Mouse (Mus musculus): ENCODE measurements at regions not wholly inside any gene's neighbourhood (a gene's known extent, or its start where the extent isn't known, plus 50 kb on each side); places are given as distances from the start of the nearest gene placed in this dataset.

DNA sequence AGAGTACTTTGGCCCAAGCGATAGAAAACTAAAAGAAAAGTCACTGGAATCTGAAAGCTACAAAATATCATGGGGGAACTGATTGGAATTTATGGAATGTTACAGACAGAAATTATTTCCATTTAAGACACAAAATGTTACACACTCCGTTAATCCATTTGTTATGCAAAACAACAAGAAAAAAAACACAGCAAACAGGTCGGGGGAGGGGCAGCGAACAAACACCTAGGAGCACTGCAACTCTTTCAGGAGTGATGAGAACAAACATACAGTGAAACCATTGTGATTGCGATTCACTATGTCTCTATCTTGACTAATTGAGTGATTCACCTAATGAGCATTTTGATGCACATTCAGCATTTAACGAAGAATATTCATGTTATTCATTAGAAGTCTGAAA, 60.7 kb upstream of the 4933415F23Rik start:
- DNase-seq, result no peak
- intact Hi-C loops (cut with DNase I), result no loop called here

Small RNA genes lying in the stretch of these regions (microRNA-seq; reads per million reads assigned to microRNA genes)
- gene Mir30a (15,825 to 22,978 reads per million in 2 experiments), gene Mir30c-2 (425 to 589 reads per million in 2 experiments)
